Mouse (Mus musculus): ENCODE measurements at regions not wholly inside any gene's neighbourhood (a gene's known extent, or its start where the extent isn't known, plus 50 kb on each side); places are given as distances from the start of the nearest gene placed in this dataset.

- DNase-seq: no peak
Measured at GRCm38 (mm10) chr3:39592349-39593117, 705.8 kb downstream of the Fat4 start.

- no peak for DNase-seq
Measured at GRCm38 (mm10) chr3:39609937-39610336, 723.2 kb downstream of the Fat4 start.

- no peak for DNase-seq
Measured at GRCm38 (mm10) chr3:39612408-39612807, 725.7 kb downstream of the Fat4 start.

- DNase-seq: no peak
Measured at GRCm38 (mm10) chr3:39637924-39638323, 751.2 kb downstream of the Fat4 start.

- no peak for DNase-seq
Measured at GRCm38 (mm10) chr3:39643194-39643593, 756.5 kb downstream of the Fat4 start.

GRCm38 (mm10) chr3:39666817-39667216 is 780.1 kb downstream of the Fat4 start:
- DNase-seq: no peak

GRCm38 (mm10) chr3:39669145-39669544 is 782.4 kb downstream of the Fat4 start:
- DNase-seq: no peak

- DNase-seq: no peak
Measured at GRCm38 (mm10) chr3:39673997-39674396, 787.3 kb downstream of the Fat4 start.

- no peak for DNase-seq
Measured at GRCm38 (mm10) chr3:39674927-39675326, 788.2 kb downstream of the Fat4 start.

GRCm38 (mm10) chr3:39705610-39706009 is 818.9 kb downstream of the Fat4 start:
- DNase-seq: no peak

- no peak for DNase-seq
Measured at GRCm38 (mm10) chr3:39712795-39713709, 818.0 kb upstream of the Intu start.

GRCm38 (mm10) chr3:39714056-39714592 is 817.0 kb upstream of the Intu start:
- DNase-seq: no peak

- no peak for DNase-seq
Measured at GRCm38 (mm10) chr3:39718946-39719545, 812.0 kb upstream of the Intu start.

- DNase-seq: no peak
Measured at GRCm38 (mm10) chr3:39725755-39726154, 805.3 kb upstream of the Intu start.

GRCm38 (mm10) chr3:39736639-39737038 is 794.4 kb upstream of the Intu start:
- no peak for DNase-seq

GRCm38 (mm10) chr3:39745947-39746346 is 785.1 kb upstream of the Intu start:
- DNase-seq: no peak

GRCm38 (mm10) chr3:39768981-39769568 is 762.0 kb upstream of the Intu start:
- no peak for DNase-seq

GRCm38 (mm10) chr3:39776278-39777039 is 754.6 kb upstream of the Intu start:
- DNase-seq: no peak

- DNase-seq: no peak
Measured at GRCm38 (mm10) chr3:39779690-39780218, 751.3 kb upstream of the Intu start.

- no peak for DNase-seq
Measured at GRCm38 (mm10) chr3:39780270-39780669, 750.8 kb upstream of the Intu start.

GRCm38 (mm10) chr3:39784901-39785300 is 746.2 kb upstream of the Intu start:
- no peak for DNase-seq

- no peak for DNase-seq
Measured at GRCm38 (mm10) chr3:39809586-39809985, 721.5 kb upstream of the Intu start.
